Mouse (Mus musculus) lung, postnatal 14 days (tissue): ENCODE data around the gene Nup210l.

Experiments
- DNase-seq: peaks from one replicate; pipeline ENCODE4 v3.0.0; 2021

Nup210l gene

GRCm38 (mm10) chr3:90179566-90179965, 75.6 kb downstream of the Nup210l start:
- no peak for DNase-seq

GRCm38 (mm10) chr3:90183581-90183980, 79.6 kb downstream of the Nup210l start:
- DNase-seq: peak; percentile 37

GRCm38 (mm10) chr3:90190859-90191510, 87.1 kb downstream of the Nup210l start:
- no peak for DNase-seq

GRCm38 (mm10) chr3:90194759-90195158, 90.8 kb downstream of the Nup210l start:
- DNase-seq: no peak

GRCm38 (mm10) chr3:90195644-90196043, 91.7 kb downstream of the Nup210l start:
- no peak for DNase-seq

GRCm38 (mm10) chr3:90197548-90197947, 93.6 kb downstream of the Nup210l start:
- no peak for DNase-seq

GRCm38 (mm10) chr3:90202884-90203283, 99.0 kb downstream of the Nup210l start:
- no peak for DNase-seq

GRCm38 (mm10) chr3:90203619-90204018, 99.7 kb downstream of the Nup210l start:
- no peak for DNase-seq

- no peak for DNase-seq
Measured at GRCm38 (mm10) chr3:90204582-90204981, 100.7 kb downstream of the Nup210l start.

GRCm38 (mm10) chr3:90208662-90209061, 104.7 kb downstream of the Nup210l start:
- no peak for DNase-seq

GRCm38 (mm10) chr3:90209908-90210566, 106.1 kb downstream of the Nup210l start:
- DNase-seq: no peak

- no peak for DNase-seq
Measured at GRCm38 (mm10) chr3:90211475-90212398, 107.8 kb downstream of the Nup210l start.

GRCm38 (mm10) chr3:90212723-90213122, 108.8 kb downstream of the Nup210l start:
- no peak for DNase-seq

GRCm38 (mm10) chr3:90213377-90213866, 109.5 kb downstream of the Nup210l start, which contains the start of the genes Rps27 and Rab13:
Rps27 (minus strand) TSS chr3:90213651.
Rab13 (plus strand) TSS chr3:90213695.
- DNase-seq: peak; percentile 87

- DNase-seq: peak; percentile 26
Measured at GRCm38 (mm10) chr3:90213956-90214684, 110.2 kb downstream of the Nup210l start.

- DNase-seq: no peak
Measured at GRCm38 (mm10) chr3:90215825-90216380, 112.0 kb downstream of the Nup210l start.

GRCm38 (mm10) chr3:90220088-90220487, 116.2 kb downstream of the Nup210l start:
- peak; percentile 57 for DNase-seq

- peak; percentile 85 for DNase-seq
Measured at GRCm38 (mm10) chr3:90220531-90220951, 116.6 kb downstream of the Nup210l start.

- DNase-seq: no peak
Measured at GRCm38 (mm10) chr3:90221123-90221522, 117.2 kb downstream of the Nup210l start.

GRCm38 (mm10) chr3:90222455-90222854, 118.5 kb downstream of the Nup210l start:
- DNase-seq: no peak

- DNase-seq: no peak
Measured at GRCm38 (mm10) chr3:90222941-90223340, 119.0 kb downstream of the Nup210l start.

- DNase-seq: no peak
Measured at GRCm38 (mm10) chr3:90224331-90224730, 120.4 kb downstream of the Nup210l start.
